Mouse (Mus musculus) heart, adult 2 months (tissue): Measurements from ENCODE around the gene Otx1.

Source experiments
- CTCF ChIP-seq: fragments of 200-600 bp; IDR thresholded peaks from 2 replicates; pipeline ENCODE4 v1.8.1; 2022; ENCODE audit warnings: antibody characterized with exemption, mild to moderate bottlenecking, moderate library complexity
- EP300 ChIP-seq: fragments of 200-500 bp; IDR thresholded peaks from 2 replicates; pipeline ENCODE4 v1.6.1; 2011; ENCODE audit warnings: low read depth, low read length, control low read depth; ENCODE audit not compliant: insufficient read depth
- POLR2A ChIP-seq: fragments of 200-500 bp; IDR thresholded peaks from 2 replicates; pipeline ENCODE4 v1.6.1; 2011; ENCODE audit warnings: mild to moderate bottlenecking, low read depth, low read length, control low read depth; ENCODE audit not compliant: insufficient read depth

- TF ChIP-seq EP300 = no peak
- TF ChIP-seq POLR2A = no peak
- TF ChIP-seq CTCF = no peak
Measured at GRCm38 (mm10) chr11:21995534-21996324, 7.0 kb downstream of the Otx1 start.
